Mouse (Mus musculus) neural tube, embryonic 15.5 days (tissue): ENCODE measurements at regions not wholly inside any gene's neighbourhood (a gene's known extent, or its start where the extent isn't known, plus 50 kb on each side); places are given as distances from the start of the nearest gene placed in this dataset.

Experiments used
- ATAC-seq: fragments of 200-750 bp; cut with Nextera tagmentation; 2 replicates; pipeline ENCODE4 v1.8.0; 2017; ENCODE audit warnings: mild to moderate bottlenecking, moderate TSS enrichment, moderate library complexity; ENCODE audit not compliant: low FRiP score
- H3K27ac ChIP-seq: fragments of 300-500 bp; sonication (generic); replicated peaks from 2 replicates; pipeline ENCODE4 v1.5.1; 2015; ENCODE audit warnings: mild to moderate bottlenecking, inconsistent platforms
- H3K27me3 ChIP-seq: fragments of 300-500 bp; sonication (generic); replicated peaks from 2 replicates; pipeline ENCODE4 v1.6.1; 2015; ENCODE audit warnings: inconsistent platforms
- H3K36me3 ChIP-seq: fragments of 300-500 bp; sonication (generic); 2 replicates; pipeline ENCODE4 v1.6.1; 2015; ENCODE audit warnings: inconsistent platforms
- H3K4me1 ChIP-seq: fragments of 300-500 bp; sonication (generic); 2 replicates; pipeline ENCODE4 v1.6.1; 2015; ENCODE audit warnings: inconsistent platforms
- H3K4me2 ChIP-seq: fragments of 300-500 bp; sonication (generic); 2 replicates; pipeline ENCODE4 v1.6.1; 2015; ENCODE audit warnings: inconsistent platforms, mild to moderate bottlenecking, moderate library complexity
- H3K4me3 ChIP-seq: fragments of 300-500 bp; sonication (generic); replicated peaks from 2 replicates; pipeline ENCODE4 v1.5.1; 2015; ENCODE audit warnings: mild to moderate bottlenecking, inconsistent platforms
- H3K9ac ChIP-seq: fragments of 300-500 bp; sonication (generic); replicated peaks from 2 replicates; pipeline ENCODE4 v1.6.1; 2015; ENCODE audit warnings: mild to moderate bottlenecking, inconsistent platforms
- H3K9me3 ChIP-seq: fragments of 300-500 bp; sonication (generic); replicated peaks from 2 replicates; pipeline ENCODE4 v1.6.1; 2016; ENCODE audit warnings: inconsistent platforms
- WGBS: fragments of 180-500 bp; shearing (Covaris S2); methylation state at CpG from one replicate; pipeline ENCODE4 v1.1.7; 2015; ENCODE audit warnings: mixed read lengths; 5-methylcytosine and 5-hydroxymethylcytosine counted together

- H3K4me3 ChIP-seq: no peak overlapping the region
- H3K9me3 ChIP-seq: no peaks in the 10 kb centered on the region
- H3K27ac ChIP-seq: no peak overlapping the region
- no peaks in the 10 kb centered on the region for H3K36me3 ChIP-seq
- no peak overlapping the region for H3K9ac ChIP-seq
- no peak for ATAC-seq
- H3K27me3 ChIP-seq: no peaks in the 10 kb centered on the region
- H3K4me1 ChIP-seq: no peaks in the 10 kb centered on the region
- whole genome bisulfite sequencing: 87% methylated on average over 6 of the region's 6 CpGs
- no peak overlapping the region for H3K4me2 ChIP-seq
Measured at GRCm38 (mm10) chr5:51665241-51665640, 97.7 kb upstream of the Ppargc1a start.

- Histone ChIP-seq H3K4me3 (no peak overlapping the region), H3K9me3 (no peaks in the 10 kb centered on the region), H3K9ac (no peak overlapping the region), H3K27me3 (no peaks in the 10 kb centered on the region), H3K36me3 (no peaks in the 10 kb centered on the region), H3K4me2 (no peak overlapping the region), H3K4me1 (0 out of 2 replicates have a peak, but pooled peaks cover 4% of the 10 kb centered on the region), H3K27ac (no peak overlapping the region)
- no peak for ATAC-seq
- WGBS: 25% methylated on average over 6 of the region's 6 CpGs
Measured at GRCm38 (mm10) chr5:51658232-51658896, 90.8 kb upstream of the Ppargc1a start.

GRCm38 (mm10) chr5:51653507-51653906, 86.0 kb upstream of the Ppargc1a start:
- H3K27ac ChIP-seq: no peak overlapping the region
- ATAC-seq: no peak
- no peak overlapping the region for H3K9ac ChIP-seq
- no peak overlapping the region for H3K4me3 ChIP-seq
- no peaks in the 10 kb centered on the region for H3K36me3 ChIP-seq
- 0 out of 2 replicates have a peak, but pooled peaks cover 4% of the 10 kb centered on the region for H3K4me1 ChIP-seq
- no peak overlapping the region for H3K4me2 ChIP-seq
- 98% methylated on average over 2 of the region's 2 CpGs for WGBS
- H3K9me3 ChIP-seq: no peaks in the 10 kb centered on the region
- no peaks in the 10 kb centered on the region for H3K27me3 ChIP-seq

DNA sequence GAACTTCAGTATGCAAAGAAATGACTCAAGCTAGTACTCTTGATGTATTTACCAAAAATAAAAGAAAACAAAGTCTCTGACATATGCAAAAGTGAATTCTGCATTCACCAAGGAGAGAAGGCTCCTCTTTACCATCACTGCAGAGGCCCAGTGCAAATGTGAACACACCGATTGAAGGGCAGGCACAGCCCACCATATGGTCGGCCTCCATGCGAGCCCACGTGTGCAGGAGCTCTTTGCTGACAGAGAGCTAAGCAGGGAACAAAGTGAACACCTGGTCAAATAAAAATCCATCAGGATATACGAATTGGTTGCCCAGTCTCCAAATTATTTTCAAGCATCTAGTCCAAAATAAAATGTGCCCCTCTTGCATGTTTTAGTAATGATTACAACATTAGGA, 56.9 kb upstream of the Ppargc1a start:
- no peak for ATAC-seq
- 72% methylated on average over 5 of the region's 5 CpGs for WGBS
- H3K27ac ChIP-seq: no peak overlapping the region

More for the DNA sequence above, 56.9 kb upstream of the Ppargc1a start:
- no peaks in the 10 kb centered on the region for H3K27me3 ChIP-seq
- no peak overlapping the region for H3K4me3 ChIP-seq
- no peak overlapping the region for H3K9ac ChIP-seq
- H3K4me2 ChIP-seq: no peak overlapping the region
- H3K36me3 ChIP-seq: no peaks in the 10 kb centered on the region
- no peaks in the 10 kb centered on the region for H3K9me3 ChIP-seq
- no peaks in the 10 kb centered on the region for H3K4me1 ChIP-seq
